In genomic region chr12:109467417-109467816, GRCm38 (mm10) we compare ENCODE assay signal across 6 mouse cellular contexts. TPM values are rescaled to one million over a fixed set of nuclear protein-coding genes. Genes with fewer than 3 reads are reported as not detected.
"Had no signal": no experiment of that assay in that cellular context is flagged by ENCODE, and none has a peak within 500 bp of the region (broad histone marks: within the 10 kb centered on the region; RNA-seq: fewer than 3 reads in every experiment).

No protein-coding gene starts in this region.

RNA-seq across cellular contexts. Expression of gene Dlk1, which starts 14.8 kb away (rescaled TPM):
- total RNA-seq: liver, adult 2 months; megakaryocyte, adult 5-6 weeks; megakaryocyte-erythroid progenitor cell, adult 5-6 weeks; monocyte, adult 5-6 weeks had no signal
- polyA plus RNA-seq: macrophage, myocyte had no signal
